Mouse (Mus musculus): ENCODE results near the gene Tstd2. TPM values are rescaled to one million over a fixed set of nuclear protein-coding genes. Genes with fewer than 3 reads are reported as not detected.

Gene Tstd2
- total RNA-seq, 4 experiments from 2014 or later = 8.4 to 11.9 (median 9.2) TPM

DNA sequence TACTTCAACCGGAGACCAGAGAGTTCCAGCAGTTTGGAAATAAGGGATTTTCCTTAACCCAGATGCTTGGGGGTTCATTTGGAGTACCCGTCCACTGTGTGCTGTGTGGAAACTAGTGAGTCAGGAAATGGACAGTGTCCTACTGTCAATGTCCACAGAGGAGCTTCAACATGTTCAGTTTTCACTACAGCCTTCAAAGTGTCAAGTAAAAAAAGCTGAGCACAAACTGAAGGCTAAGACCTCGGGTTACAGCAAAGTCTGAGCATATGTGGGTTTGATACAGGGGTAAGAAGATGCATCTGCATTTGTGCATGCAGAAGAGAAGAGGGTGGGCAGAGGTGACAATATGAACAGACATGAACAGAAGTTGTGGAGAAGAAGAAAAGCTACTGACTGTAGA, 17.7 kb downstream of the Tstd2 start:
- DNase-seq (ENCODE audit: low spot score in 2 of 2) = no peak

DNA sequence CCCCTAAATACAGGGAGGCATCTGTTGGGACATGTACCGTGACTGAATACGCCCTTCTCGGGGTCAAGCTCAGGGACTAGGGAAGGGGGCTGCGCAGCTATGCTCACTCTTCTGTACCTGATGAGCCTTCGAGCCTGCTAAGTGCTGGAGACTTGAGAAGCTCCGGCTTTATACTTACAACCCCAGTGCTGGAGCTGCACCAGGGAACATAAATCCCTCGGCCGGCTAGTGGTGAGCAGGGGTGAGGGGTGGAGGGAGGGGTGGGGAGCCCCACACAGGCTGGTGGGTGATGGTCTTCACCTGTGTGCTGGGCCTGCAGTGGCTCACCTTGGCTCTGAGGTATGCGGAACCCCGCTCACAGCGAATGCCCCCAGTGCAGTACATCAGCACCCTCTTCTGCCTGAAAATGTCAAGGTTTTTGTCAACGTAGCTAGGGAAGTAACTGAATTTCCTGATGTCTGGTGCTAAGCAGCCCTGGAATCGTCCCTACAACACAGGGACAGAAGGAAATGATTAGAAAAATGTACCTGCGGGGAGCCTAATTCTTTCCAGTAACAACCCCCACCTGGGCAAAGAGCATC, 18.9 kb downstream of the Tstd2 start:
- no peak for DNase-seq (ENCODE audit: low spot score in 2 of 2)

DNA sequence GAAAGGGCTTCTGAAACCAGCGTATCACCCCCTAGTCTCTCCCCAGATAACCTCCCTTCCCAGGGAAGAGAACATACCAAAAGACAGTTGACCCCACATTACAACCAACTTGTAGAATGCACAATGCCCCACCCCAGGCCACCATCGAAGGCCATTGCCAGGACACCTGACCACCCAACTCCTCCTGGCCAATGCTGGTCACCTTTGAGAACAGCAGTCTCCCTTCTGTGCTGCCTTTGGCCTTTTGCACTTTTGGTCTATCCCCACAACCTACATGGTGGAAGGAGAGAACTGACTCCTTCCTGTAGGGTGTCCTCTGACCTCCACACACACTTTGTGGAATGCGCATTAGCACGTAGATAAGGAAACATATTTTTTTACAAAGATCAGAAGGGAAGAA, 21.0 kb downstream of the Tstd2 start:
- no peak for DNase-seq (ENCODE audit: low spot score in 2 of 2)

DNA sequence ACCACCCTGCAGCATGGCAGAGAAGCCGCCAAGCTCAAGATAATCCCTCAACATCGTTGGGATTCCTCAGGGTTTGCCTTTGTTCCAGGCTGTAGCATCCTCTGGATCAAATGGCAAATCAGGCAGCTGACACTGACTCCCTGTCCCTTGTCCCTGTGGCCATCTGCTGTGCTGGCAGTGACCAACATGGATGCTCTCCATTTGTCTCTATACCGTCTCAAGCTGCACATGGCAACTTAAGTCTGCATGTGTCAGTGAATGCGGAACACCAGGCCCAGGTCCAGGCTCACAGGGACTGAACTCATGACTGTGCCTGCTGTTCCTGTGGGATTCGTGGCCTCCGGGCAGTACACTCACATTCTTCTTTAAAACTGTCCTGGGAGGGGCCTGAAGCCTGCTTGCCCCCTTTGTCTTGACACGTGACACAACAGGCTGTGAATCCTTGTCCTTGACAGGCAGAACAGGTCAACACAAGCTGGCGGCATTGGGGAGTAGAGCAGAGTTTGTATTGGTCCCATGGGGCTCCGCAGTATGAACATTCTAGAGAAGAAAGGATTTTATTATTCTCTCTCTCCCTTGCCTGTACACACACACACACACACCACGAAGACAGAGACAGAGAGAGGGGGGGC, 21.8 kb downstream of the Tstd2 start:
- DNase-seq (ENCODE audit: low spot score in 2 of 2) = no peak

DNA sequence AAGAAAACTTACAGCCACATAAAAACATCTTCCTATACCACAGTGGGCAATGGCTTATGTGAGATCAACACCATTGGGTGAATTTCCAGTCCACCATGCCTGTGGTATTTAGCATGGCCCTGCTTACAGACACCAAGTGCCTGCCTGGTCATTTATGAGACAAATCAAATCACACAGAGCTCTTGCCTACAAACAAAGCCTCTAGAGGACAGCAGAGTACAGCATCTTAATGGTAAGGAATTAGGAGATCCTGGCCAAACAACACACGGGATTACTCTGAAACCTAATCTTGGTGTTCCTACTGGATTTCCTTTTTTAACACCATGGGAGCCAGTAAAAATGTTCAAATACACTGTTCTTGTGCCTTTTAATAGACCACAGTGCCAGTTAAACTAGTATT, 23.2 kb downstream of the Tstd2 start:
- DNase-seq (ENCODE audit: low spot score in 2 of 2) = no peak

DNA sequence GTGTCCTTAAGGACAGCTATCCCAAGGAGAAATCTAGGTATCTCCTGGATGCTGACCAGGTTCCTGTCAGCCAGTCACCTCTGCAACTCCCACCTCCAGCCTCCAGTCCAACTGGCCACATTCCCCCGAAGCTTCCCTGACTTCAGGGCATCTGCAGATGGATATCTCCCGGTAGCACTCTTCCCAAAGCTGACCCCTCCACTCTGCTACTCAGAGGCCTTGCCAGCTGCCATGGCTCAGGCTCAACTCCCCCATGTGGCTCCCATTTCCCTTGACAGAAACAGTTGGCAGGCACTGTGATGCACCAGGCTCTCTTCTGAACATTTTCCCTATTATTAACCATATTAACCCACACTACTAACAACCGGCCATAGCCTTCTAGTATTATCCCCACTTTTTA, 27.1 kb downstream of the Tstd2 start:
- DNase-seq (ENCODE audit: low spot score in 2 of 2) = no peak

DNA sequence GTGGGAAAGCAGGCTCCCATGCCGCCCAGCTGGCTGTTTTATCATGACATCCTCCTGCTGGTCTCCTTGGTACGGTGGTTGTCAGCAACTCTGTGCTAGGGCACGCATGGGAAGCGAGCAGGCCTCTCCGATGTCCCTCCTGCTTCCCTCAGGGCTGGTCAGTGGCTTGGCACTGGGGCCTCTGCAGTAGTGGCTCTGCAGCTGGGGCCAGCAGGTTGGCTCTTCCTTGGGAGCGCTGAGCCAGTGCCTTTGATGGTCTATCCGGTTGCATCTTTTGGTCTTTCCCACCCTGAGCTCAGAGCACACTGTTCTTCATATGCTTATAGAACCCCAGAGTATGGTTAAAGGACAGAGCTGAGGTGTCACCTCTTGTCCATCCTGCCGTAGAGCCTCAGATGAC, 28.4 kb downstream of the Tstd2 start:
- DNase-seq (ENCODE audit: low spot score in 2 of 2) = no peak

DNA sequence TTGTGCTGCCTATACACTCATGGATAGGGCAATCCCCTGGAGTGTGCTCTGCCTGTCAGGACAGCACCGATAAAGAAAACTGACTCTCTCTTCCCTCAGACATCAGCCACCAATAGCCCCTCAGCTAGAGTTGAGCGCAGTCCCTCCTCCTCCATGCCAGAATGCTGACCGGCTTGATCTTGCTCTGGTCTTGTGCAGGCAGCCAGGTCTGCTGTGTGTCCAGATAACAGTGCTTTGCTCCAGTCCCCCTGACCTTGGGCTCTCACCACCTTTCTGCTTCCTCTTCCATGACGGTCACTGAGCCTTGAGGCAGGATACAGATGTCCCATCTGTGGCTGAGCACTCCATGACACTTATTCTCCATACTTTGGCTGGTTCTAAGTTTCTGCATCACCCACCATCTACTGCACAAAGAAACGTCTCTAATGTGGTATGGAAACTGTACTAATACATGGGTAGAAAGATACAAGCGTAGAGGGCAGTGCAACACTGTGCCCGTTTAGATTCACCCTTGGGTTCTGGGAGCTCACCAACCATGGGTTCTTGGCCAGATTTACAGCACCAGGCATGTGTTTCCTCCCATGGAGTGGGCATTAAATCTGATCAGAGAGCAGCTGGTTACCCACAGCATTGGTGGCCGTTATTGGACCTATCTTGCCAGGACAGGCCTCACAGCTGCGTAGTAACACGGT, 36.3 kb downstream of the Tstd2 start:
- no peak for DNase-seq (ENCODE audit: low spot score in 2 of 2)

DNA sequence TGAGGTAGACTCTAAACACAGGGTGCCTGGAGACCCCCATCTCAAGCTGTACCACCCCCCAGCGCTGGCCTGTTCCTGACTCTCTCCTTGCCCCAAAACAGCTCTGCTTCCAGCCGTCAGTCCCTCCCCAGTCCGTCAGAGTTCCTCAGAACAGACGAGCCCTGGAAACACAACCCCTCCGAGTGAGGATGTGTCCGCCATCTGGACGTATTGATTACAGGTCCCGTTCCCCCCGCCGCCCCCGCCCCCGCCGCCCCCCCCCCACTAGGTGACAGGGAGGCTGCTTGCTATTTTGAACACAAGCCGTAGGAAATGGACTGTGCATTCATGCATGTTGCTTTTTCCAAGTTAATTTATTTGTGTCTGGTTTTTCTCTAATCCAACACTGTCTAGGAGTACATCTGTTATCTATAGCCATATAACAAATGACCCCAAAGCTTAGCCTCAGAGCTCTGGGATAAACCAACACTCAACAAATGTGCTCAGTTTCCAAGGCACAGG, 37.2 kb downstream of the Tstd2 start:
- DNase-seq (ENCODE audit: low spot score in 2 of 2) = no peak

DNA sequence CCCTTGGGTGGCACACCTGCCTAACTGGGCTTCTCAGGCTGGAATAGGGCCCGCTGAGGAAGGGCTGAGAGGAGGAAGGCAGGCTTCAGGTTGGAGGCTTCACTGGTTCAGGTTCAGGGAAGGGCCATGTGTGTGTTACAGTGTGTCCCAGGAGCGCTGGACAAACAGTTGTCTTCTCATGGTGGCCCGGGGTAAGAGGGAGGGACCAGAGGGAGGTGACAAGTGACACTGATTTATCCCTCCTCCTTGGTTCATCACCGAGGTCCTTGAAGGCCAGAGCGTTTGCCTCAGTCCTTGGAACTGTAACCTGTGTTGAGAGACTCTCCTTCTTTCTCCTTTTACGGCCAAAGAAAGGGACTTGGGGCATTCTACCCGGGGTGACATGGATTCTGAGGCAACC, 38.0 kb downstream of the Tstd2 start:
- DNase-seq (ENCODE audit: low spot score in 2 of 2) = no peak

DNA sequence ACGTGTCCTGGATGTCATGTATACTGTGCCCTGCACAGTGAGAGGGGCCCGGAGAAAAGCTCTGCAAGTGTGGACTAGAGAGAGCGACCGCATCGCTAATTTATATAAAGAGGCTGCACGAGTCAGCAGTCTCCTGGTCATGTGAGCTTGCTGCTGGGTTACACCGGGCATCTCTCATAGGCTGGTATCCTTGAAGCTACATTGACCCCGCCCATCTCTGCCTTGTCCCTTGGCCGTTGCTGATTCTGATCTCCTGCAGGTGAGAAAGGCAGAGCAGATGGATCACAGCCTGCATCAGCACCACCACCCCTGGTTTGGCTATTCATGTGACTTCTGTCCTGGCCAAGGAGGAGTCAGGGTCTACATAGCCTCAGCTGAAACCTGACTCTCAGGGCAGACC, 39.4 kb downstream of the Tstd2 start:
- no peak for DNase-seq (ENCODE audit: low spot score in 2 of 2)

DNA sequence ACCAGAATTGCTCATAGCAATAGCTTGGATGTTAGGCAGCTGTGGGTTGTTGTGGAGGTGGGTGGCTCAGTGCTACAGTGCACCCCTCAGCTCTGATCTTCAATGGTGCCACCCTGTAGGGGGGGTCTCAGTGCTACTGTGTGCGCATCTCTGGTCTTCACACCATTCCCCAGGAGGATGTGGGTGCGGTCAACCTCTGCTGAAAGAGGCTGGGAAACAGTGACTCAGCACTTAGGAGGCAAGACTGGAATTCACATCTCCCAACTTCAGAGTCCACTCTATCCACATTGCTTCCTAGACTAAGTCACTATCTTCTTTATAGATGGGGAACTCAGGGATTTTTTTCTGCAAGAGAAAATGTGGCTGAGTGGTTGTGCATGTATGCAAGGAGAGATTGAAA, 40.9 kb downstream of the Tstd2 start:
- no peak for DNase-seq (ENCODE audit: low spot score in 2 of 2)

DNA sequence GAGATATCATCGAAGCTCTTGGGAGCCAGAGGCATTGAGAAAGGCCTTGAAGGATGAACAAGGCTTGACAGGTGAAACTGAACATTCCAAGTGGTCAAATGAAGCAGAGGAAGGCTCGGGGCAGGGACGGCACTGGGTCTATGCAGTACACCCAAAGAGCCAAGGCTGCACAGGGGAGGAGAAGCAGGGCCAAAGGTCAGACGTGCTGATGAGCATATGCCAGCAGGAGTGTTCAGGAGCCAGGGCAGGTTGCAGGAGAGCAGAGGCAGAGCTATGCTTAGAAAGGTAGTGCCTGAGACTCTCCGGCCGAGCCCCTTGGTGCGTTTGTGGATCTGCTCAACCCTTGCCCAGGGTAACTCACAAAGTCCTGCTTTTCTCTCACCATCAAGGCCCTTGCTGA, 41.9 kb downstream of the Tstd2 start:
- DNase-seq (ENCODE audit: low spot score in 2 of 2) = no peak

DNA sequence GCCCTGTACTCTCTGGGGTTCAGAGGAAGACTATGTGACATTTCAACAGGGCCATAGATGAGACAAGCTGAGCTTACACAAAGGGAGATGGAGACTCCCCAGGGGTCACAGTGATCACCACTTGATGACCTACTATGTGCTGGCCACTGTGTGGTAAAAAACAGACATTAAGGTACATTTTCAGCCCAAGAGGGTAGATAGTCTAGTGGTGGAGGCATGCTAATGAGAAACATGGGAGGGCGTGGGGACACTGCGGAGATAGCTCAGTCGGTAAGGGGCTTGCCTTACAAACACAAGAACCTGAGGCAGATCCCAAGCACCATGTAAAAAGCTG, 42.7 kb downstream of the Tstd2 start:
- DNase-seq (ENCODE audit: low spot score in 2 of 2) = no peak

DNA sequence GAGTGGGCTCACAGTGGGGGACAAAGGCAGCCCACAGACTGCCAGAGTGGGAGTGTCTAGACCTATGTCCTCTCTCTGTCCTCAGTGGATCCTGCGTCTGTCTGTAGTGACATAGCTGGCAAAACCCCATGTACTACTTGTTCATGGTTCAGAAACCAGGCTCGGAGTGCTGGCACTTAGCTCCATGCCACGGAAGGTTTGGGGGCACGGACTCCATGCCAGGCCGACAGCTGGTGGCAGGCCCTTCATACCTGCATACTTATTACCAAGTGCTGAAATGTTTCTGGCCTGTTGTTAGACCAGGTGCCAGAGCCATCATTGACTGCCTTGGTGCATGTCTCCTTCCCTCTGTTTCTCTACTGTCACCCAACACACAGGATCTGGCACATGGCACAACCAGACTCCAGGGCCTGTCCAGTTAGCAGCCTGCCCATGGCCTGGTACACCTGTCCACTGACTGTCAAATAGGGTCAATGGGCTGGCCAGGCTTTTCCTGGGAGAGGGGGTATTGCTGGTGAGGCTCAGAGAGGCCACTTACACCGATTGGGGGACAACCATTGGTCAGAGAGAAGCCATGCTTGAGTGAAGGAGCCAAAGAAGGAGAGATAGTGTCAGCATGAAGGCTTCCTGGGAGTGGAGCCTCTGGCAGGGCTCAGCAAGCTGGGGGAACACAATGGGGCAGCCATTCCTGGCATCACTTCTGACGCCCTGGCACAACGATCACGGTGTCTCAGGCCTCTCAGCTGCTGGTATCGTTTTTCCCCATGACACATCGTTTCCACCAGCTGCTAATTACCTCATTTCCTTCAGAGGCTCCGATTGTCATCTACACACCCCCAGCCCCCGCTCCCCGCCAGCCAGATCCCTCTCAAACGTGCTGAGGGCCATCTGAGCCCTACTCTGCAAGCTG, 43.3 kb downstream of the Tstd2 start:
- DNase-seq (ENCODE audit: low spot score in 2 of 2) = no peak

DNA sequence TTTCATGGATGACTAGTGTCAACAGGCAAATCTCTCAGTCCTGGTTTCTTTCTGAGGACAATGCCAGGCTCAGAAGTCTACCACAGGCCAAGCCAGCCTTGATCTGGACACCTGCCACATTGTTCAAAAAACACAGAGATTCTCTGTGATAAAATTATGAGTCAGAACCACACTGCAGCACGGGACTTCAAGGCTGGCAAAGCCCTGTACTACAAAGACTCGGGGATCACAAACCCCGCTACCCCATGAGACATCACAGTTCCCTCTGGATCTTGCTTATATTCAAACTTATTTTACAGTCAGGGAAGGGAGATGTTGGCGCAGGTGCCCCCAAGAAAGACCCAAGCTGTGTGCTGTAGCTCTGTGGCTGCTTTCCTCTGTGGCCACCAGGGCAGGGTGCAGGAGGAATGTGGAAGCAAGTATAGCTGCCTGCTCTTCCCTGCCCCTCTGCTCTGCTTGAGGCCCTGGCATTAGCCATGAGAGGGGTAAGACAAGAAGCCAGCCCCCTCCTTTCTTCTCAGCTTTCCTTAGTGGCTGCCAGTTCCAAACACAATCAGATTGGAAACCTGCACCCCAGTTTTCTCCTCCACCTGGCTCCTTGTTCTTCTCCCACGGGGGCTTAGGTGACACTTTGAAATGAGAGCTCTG, 45.9 kb downstream of the Tstd2 start:
- no peak for DNase-seq (ENCODE audit: low spot score in 2 of 2)

DNA sequence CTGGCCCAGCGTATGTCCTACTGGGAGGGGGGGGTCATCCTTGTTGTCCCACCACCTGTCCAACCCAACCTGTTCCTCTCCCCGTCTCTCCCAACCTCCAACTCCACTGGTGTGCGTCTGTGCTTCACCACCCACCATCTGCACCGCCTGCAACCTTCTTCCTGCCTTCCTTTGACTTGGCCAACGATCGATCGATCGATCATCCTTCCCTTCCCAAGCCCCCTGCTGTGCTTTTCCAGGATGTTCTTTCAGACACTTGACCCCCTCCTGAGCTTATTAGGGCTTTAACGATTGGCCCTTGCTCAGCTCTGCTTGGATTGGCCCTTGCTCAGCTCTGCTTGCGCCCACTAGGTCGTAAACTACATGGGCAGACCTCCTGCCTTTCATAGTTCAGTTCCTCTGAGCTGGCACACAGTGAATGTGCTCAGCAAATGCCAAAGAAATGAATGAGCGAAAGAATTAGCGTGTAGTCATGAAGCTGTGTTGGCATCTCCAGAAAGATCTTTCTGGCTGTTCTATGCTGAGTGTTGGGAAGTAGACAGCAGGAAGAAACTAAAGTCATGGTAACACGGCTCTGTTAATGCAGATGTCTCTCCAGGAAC, 48.9 kb downstream of the Tstd2 start:
- no peak for DNase-seq (ENCODE audit: low spot score in 2 of 2)

DNA sequence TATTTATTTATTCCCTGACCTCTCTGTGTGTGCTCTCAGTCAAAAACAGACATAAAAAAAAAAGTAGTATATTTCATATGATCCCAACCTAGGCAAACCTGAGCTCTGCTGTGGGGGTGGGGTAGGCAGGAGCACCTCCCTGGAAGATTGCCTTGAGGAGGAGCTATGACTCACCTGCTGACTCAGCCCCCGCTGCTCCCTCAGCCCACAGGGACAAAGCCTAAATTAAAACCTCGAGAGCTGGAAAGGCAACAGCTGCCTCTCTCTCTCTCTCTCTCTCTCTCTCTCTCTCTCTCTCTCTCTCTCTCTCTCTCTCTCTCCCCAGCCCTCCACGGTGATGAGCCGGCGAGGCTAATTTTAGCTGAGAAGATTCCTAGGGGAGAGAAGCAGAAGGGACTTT, 50.6 kb downstream of the Tstd2 start:
- peak; percentile 68 to 81 for DNase-seq (ENCODE audit: low spot score in 2 of 2)

DNA sequence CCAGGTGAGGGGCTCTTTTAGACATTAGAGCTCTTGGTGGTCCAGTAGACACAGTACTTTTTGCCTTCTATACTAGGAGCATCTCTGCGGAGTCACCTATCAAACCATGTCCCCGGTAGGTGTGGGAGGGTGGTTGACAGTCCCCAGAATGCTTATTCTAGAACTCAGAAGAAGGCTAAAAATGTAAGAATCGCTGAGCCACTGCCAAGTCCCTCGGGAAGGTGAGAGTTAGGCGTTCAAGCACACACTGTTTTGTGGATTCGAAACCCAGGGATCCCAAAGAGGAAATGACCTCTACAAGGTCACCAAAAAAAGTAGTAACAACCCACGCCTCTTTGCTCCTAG, 51.1 kb downstream of the Tstd2 start:
- no peak for DNase-seq (ENCODE audit: low spot score in 2 of 2)

DNA sequence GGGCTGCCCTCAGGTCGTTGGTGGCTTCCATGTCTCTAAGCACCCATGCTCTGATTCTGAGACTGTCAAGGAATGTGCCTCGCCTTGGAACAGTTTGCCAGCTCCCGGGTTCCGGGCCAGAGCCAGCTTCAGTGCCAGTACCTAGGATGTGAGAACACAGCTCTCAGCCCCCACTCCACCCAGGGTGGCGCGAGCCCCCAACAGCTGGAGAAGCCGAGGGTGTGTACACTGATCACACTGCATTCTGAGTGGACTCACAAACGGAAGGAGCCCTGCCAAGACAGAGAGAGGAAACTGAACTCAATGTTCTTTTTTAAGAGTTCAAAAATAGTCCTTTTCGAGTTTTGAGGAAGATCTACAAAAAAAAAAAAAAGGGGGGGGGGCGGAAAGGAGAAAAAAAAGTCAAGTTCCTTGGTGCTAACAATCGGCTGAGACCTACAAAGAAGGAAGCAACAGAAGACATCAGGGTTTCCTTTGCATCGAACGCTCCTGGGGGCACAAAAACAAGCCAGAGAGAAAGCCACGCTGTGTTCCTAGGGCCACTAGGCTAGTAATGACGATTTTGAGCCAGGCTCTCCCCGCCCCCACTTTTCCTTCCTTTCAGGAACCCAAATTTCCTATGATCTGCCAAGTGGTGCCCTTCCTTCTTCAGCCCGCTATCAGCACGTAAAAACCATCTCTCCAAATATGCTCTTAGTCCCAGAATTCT, 51.6 kb downstream of the Tstd2 start:
- no peak for DNase-seq (ENCODE audit: low spot score in 2 of 2)
